Mouse (Mus musculus): ENCODE measurements around the gene Irf4. TPM values are rescaled to one million over a fixed set of nuclear protein-coding genes. Genes with fewer than 3 reads are reported as not detected.

Irf4 gene
- polyA plus RNA-seq (2015; fragmentation: Nextera tagmentation; extraction: Ambion mirVana): 0.04 and 0.08 TPM in 2 replicates

DNA sequence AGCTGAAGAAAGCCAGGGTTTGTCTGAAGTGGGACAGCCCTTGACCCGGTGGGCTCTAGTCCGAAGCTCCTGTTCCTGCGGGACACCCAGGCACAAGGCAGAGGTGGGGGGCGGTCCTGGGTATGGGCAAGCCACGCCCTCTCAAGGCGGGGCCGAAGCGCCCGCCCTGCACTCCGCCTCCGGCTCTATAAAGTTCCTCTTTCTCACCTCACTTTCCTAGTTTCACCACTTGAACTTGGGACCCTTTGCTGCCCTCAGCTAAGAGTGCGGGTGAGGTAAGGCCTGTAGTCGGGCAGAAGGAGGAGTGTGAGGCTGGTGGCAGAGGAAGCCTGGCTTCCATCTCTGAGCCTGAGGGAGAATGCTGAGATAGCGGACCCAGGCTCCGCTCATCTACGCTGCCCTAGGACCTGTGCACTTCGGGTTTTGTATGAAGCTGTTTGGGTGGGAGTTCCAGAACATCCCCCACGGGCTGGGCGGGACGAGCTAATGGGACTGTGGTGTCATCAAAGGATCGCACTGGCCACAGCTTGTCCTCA lies at the start of gene Irf4:
TSS of gene Irf4 (plus strand) at position 206 of the 536 bp plus-strand sequence.
- H3K4me3 ChIP-seq: peak within 1 kb of the TSS; percentile 40
- peak within 1 kb of the TSS; percentile 73 for H3K4me2 ChIP-seq
- ATAC-seq: peak; percentile 88
- peak within 1 kb of the TSS; percentile 35; the same call in 1 of the 2 replicates for H3K9ac ChIP-seq
- WGBS: under 1% methylated on average over 21 of the region's 21 CpGs
- no peak within 1 kb of the TSS for H3K27ac ChIP-seq
- H3K27me3 ChIP-seq: peaks cover 62% of the 10 kb centered on the region
- peaks cover 23% of the 10 kb centered on the region for H3K4me1 ChIP-seq
- no peaks in the 10 kb centered on the region for H3K9me3 ChIP-seq (replicated peaks)
- H3K36me3 ChIP-seq (ENCODE audit: poor library complexity, severe bottlenecking): no peaks in the 10 kb centered on the region

DNA sequence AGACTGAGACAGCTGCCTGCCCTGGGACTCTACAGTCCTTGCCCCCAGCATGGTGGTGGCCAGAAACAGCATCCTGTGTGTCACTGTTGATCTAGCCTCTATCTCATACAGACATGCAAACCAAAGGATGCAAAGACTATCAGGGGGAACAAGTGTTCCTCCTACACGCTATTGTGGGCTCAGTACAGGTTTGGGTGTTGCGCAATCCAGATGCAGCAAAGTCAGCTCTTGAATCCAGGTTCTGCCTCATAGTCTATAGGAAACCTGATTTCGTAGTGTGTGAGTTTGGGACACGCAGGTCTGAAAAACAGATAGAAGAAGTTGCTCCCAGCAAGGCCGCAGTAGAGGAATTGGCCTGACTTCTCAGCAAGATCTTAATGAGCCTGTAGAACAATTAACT lies 46.3 kb upstream of the Irf4 start:
- no peak overlapping the region for H3K9ac ChIP-seq
- H3K9me3 ChIP-seq (replicated peaks): no peaks in the 10 kb centered on the region
- no peak overlapping the region for H3K4me2 ChIP-seq
- H3K27me3 ChIP-seq: no peaks in the 10 kb centered on the region
- no peak for ATAC-seq
- H3K36me3 ChIP-seq (ENCODE audit: poor library complexity, severe bottlenecking): no peaks in the 10 kb centered on the region
- no peak overlapping the region for H3K4me3 ChIP-seq
- H3K27ac ChIP-seq: no peak overlapping the region
- WGBS: 94% methylated on average over 5 of the region's 5 CpGs
- H3K4me1 ChIP-seq: no peaks in the 10 kb centered on the region

GRCm38 (mm10) chr13:30704246-30705095 lies 44.6 kb upstream of the Irf4 start:
- WGBS: 90% methylated on average over 8 of the region's 8 CpGs
- H3K4me3 ChIP-seq: no peak overlapping the region
- no peaks in the 10 kb centered on the region for H3K36me3 ChIP-seq (ENCODE audit: poor library complexity, severe bottlenecking)
- H3K9ac ChIP-seq: no peak overlapping the region
- no peak overlapping the region for H3K27ac ChIP-seq
- H3K4me1 ChIP-seq: no peaks in the 10 kb centered on the region
- H3K27me3 ChIP-seq: no peaks in the 10 kb centered on the region
- H3K4me2 ChIP-seq: no peak overlapping the region
- no peak for ATAC-seq
- H3K9me3 ChIP-seq (replicated peaks): no peaks in the 10 kb centered on the region

DNA sequence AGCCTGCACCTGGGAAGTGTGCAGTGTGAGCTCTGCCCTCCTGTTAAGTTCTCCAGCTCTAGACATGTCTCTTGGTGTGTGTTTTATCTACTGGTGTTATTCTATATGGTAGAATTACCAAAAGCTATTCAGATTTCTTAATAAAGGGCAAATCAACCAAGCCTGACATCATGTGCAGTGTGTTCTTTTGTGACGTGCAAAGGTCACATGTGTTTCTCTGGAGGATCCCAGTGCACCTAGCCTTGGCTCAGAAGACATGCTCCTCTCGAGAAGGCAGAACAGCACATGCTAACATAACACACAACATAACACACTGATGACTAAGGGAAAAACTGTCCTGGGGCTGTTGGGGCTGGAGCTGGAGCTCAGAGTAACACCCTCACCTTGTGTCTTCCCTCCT lies 38.0 kb upstream of the Irf4 start:
- H3K9ac ChIP-seq: no peak overlapping the region
- ATAC-seq: no peak
- WGBS: 80% methylated on average over 2 of the region's 2 CpGs
- no peak overlapping the region for H3K4me3 ChIP-seq
- H3K27me3 ChIP-seq: no peaks in the 10 kb centered on the region
- H3K27ac ChIP-seq: no peak overlapping the region
- H3K36me3 ChIP-seq (ENCODE audit: poor library complexity, severe bottlenecking): no peaks in the 10 kb centered on the region
- no peaks in the 10 kb centered on the region for H3K9me3 ChIP-seq (replicated peaks)
- H3K4me1 ChIP-seq: no peaks in the 10 kb centered on the region
- H3K4me2 ChIP-seq: no peak overlapping the region

DNA sequence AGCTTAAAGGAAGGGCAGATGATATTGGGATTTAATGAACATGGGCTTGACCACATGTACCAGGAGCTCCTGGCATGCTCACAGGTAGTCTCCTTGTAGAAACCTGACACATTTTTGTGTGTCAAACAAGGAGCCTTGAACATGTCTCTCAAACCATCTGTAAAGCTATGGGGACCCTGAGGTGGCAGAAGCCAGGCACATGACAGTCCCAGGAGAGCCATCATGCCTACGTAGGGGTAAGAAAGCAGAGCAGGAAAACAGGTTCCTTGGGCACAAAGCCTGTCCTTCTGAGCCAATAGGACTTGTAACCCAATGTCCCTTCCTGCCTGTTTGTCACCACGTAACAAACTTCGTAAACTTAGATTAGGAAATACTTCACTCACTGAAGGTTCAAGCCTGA lies 37.3 kb upstream of the Irf4 start:
- H3K27ac ChIP-seq: no peak overlapping the region
- H3K36me3 ChIP-seq (ENCODE audit: poor library complexity, severe bottlenecking): no peaks in the 10 kb centered on the region
- ATAC-seq: no peak
- H3K4me3 ChIP-seq: no peak overlapping the region
- no peaks in the 10 kb centered on the region for H3K4me1 ChIP-seq
- no peak overlapping the region for H3K4me2 ChIP-seq
- WGBS: 99% methylated on average over 3 of the region's 3 CpGs
- H3K9me3 ChIP-seq (replicated peaks): no peaks in the 10 kb centered on the region
- H3K9ac ChIP-seq: no peak overlapping the region
- H3K27me3 ChIP-seq: no peaks in the 10 kb centered on the region

DNA sequence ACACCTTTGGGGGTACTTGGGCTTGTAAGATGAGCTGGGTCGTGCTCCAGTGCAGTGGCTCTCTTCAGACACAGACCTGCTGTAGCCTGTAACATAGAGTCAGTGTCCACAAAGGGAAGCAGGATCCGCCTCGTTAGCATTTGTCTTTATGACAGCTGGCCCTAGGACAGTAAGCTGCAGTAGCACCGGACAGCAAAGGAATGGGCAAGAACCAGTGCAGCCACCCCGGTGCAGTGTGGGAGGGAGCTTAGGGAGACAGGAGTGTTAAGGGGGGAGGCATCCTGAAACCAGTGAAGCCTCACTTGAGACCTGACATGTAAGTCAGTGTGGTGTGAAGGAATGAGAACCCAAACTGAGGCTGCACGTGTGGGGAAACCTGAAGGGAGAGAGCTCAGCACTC lies 36.7 kb upstream of the Irf4 start:
- Histone ChIP-seq H3K9ac (no peak overlapping the region), H3K4me2 (no peak overlapping the region), H3K9me3 (replicated peaks) (no peaks in the 10 kb centered on the region), H3K4me3 (no peak overlapping the region), H3K27ac (no peak overlapping the region), H3K4me1 (no peaks in the 10 kb centered on the region), H3K27me3 (no peaks in the 10 kb centered on the region), H3K36me3 (ENCODE audit: poor library complexity, severe bottlenecking) (no peaks in the 10 kb centered on the region)
- ATAC-seq: no peak
- 79% methylated on average over 6 of the region's 6 CpGs for WGBS

GRCm38 (mm10) chr13:30713621-30714020 lies 35.4 kb upstream of the Irf4 start:
- WGBS: 90% methylated on average over 3 of the region's 3 CpGs
- H3K27ac ChIP-seq: no peak overlapping the region
- H3K4me1 ChIP-seq: no peaks in the 10 kb centered on the region
- H3K4me2 ChIP-seq: no peak overlapping the region
- no peak overlapping the region for H3K9ac ChIP-seq
- no peak overlapping the region for H3K4me3 ChIP-seq
- no peaks in the 10 kb centered on the region for H3K36me3 ChIP-seq (ENCODE audit: poor library complexity, severe bottlenecking)
- no peaks in the 10 kb centered on the region for H3K27me3 ChIP-seq
- ATAC-seq: no peak
- no peaks in the 10 kb centered on the region for H3K9me3 ChIP-seq (replicated peaks)

DNA sequence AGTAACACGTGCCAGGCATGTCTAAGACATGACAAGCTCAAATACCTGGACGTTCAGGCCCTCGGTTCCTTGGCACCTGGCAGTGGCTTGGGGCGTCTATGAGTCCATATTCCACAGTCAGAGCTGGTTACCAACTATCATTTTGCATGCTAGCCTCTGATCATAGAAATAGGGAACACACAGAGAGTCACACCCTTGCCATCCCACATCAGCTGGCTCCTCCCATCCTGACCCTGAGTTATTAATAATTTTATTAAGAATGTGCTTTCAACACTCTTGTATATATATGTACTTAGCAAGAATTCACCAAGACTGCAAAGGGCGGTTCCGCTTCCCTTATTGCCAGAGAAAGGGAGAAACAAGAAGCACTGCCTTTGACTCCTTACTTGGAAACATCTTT lies 34.5 kb upstream of the Irf4 start:
- H3K4me2 ChIP-seq: no peak overlapping the region
- ATAC-seq: no peak
- H3K36me3 ChIP-seq (ENCODE audit: poor library complexity, severe bottlenecking): no peaks in the 10 kb centered on the region
- no peaks in the 10 kb centered on the region for H3K9me3 ChIP-seq (replicated peaks)
- H3K27ac ChIP-seq: no peak overlapping the region
- H3K9ac ChIP-seq: no peak overlapping the region
- no peak overlapping the region for H3K4me3 ChIP-seq
- no peaks in the 10 kb centered on the region for H3K4me1 ChIP-seq
- WGBS: 92% methylated on average over 6 of the region's 6 CpGs
- H3K27me3 ChIP-seq: no peaks in the 10 kb centered on the region

DNA sequence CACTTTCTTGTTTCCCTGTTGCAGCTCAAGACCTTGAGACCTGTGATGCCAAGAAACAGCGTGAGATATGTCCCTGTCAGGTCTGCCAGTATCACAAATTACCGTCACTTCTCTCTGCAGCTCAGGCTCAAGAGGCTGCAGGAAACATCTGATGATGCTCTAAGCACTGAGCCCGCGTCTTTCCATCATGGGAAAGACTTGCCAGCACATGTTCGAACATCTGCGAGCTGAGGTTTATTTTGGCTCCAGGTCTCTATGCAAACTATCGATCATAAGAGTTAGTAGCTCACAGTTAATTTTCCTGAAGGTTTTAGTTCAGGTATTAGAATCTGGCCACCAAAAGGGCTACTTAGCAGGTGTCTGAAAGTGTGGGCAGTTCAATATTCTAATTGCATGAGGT lies 34.0 kb upstream of the Irf4 start:
- 97% methylated on average over 7 of the region's 7 CpGs for WGBS
- Histone ChIP-seq H3K4me3 (no peak overlapping the region), H3K4me2 (no peak overlapping the region), H3K27me3 (no peaks in the 10 kb centered on the region), H3K36me3 (ENCODE audit: poor library complexity, severe bottlenecking) (no peaks in the 10 kb centered on the region), H3K27ac (no peak overlapping the region), H3K9me3 (replicated peaks) (no peaks in the 10 kb centered on the region), H3K4me1 (no peaks in the 10 kb centered on the region), H3K9ac (no peak overlapping the region)
- no peak for ATAC-seq

DNA sequence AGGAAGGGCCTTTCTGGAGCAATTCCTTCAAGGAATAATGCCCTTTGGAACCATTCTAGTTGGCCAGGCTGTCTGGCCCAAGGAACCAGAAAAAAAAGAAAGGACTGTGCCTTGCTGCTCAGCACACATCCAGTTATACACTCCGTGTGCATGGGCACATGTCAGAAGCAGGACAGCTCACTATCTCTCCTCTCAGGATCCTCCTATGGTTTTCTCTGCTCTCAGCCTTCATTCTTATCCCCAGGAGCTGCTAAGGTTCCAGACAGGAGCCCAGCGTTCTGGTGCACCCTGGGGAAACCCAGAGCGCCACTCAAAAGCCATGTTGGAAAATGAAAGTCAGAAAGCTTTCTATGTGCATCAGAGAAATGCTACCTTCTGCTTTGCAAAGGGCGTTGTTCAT lies 33.5 kb upstream of the Irf4 start:
- no peaks in the 10 kb centered on the region for H3K4me1 ChIP-seq
- no peaks in the 10 kb centered on the region for H3K36me3 ChIP-seq (ENCODE audit: poor library complexity, severe bottlenecking)
- ATAC-seq: no peak
- H3K4me2 ChIP-seq: no peak overlapping the region
- H3K4me3 ChIP-seq: no peak overlapping the region
- no peaks in the 10 kb centered on the region for H3K9me3 ChIP-seq (replicated peaks)
- H3K9ac ChIP-seq: no peak overlapping the region
- no peak overlapping the region for H3K27ac ChIP-seq
- 89% methylated on average over 4 of the region's 4 CpGs for WGBS
- no peaks in the 10 kb centered on the region for H3K27me3 ChIP-seq

GRCm38 (mm10) chr13:30716611-30717010 lies 32.4 kb upstream of the Irf4 start:
- no peak overlapping the region for H3K4me3 ChIP-seq
- no peaks in the 10 kb centered on the region for H3K9me3 ChIP-seq (replicated peaks)
- ATAC-seq: no peak
- no peaks in the 10 kb centered on the region for H3K36me3 ChIP-seq (ENCODE audit: poor library complexity, severe bottlenecking)
- H3K4me2 ChIP-seq: no peak overlapping the region
- H3K27ac ChIP-seq: no peak overlapping the region
- no peaks in the 10 kb centered on the region for H3K27me3 ChIP-seq
- no peak overlapping the region for H3K9ac ChIP-seq
- WGBS: 72% methylated on average over 5 of the region's 5 CpGs
- no peaks in the 10 kb centered on the region for H3K4me1 ChIP-seq

GRCm38 (mm10) chr13:30722601-30723000 lies 26.4 kb upstream of the Irf4 start:
- ATAC-seq: no peak
- no peak overlapping the region for H3K27ac ChIP-seq
- no peak overlapping the region for H3K4me2 ChIP-seq
- 17% methylated on average over 7 of the region's 7 CpGs for WGBS
- no peaks in the 10 kb centered on the region for H3K36me3 ChIP-seq (ENCODE audit: poor library complexity, severe bottlenecking)
- H3K9me3 ChIP-seq (replicated peaks): no peaks in the 10 kb centered on the region
- H3K9ac ChIP-seq: no peak overlapping the region
- peaks cover 4% of the 10 kb centered on the region; the same call in 1 of the 2 replicates for H3K4me1 ChIP-seq
- no peaks in the 10 kb centered on the region for H3K27me3 ChIP-seq
- H3K4me3 ChIP-seq: no peak overlapping the region

Data from forebrain, embryonic 13.5 days (tissue).